Mouse (Mus musculus) embryonic facial prominence, embryonic 12.5 days (tissue): ENCODE data around the gene Mpz. TPM values are rescaled to one million over a fixed set of nuclear protein-coding genes. Genes with fewer than 3 reads are reported as not detected.

Experiments
- ATAC-seq: fragments of 200-750 bp; cut with Nextera tagmentation; 2 replicates; pipeline ENCODE4 v1.8.0; 2017; ENCODE audit not compliant: insufficient number of reproducible peaks, insufficient read depth, low FRiP score, low TSS enrichment
- H3K27ac ChIP-seq: fragments of 300-500 bp; sonication (generic); 2 replicates; pipeline ENCODE4 v1.5.1; 2016; ENCODE audit warnings: mild to moderate bottlenecking
- H3K27me3 ChIP-seq: fragments of 300-500 bp; sonication (generic); 2 replicates; pipeline ENCODE4 v1.6.1; 2016; ENCODE audit warnings: mild to moderate bottlenecking, moderate library complexity
- H3K36me3 ChIP-seq: fragments of 300-500 bp; sonication (generic); 2 replicates; pipeline ENCODE4 v1.6.1; 2016; ENCODE audit warnings: mild to moderate bottlenecking
- H3K4me1 ChIP-seq: fragments of 300-500 bp; sonication (generic); 2 replicates; pipeline ENCODE4 v1.6.1; 2016
- H3K4me2 ChIP-seq: fragments of 300-500 bp; sonication (generic); replicated peaks from 2 replicates; pipeline ENCODE4 v1.6.1; 2016; ENCODE audit warnings: mild to moderate bottlenecking, moderate library complexity
- H3K4me3 ChIP-seq: fragments of 300-500 bp; sonication (generic); 2 replicates; pipeline ENCODE4 v1.5.1; 2016; ENCODE audit warnings: mild to moderate bottlenecking
- H3K9ac ChIP-seq: fragments of 300-500 bp; sonication (generic); 2 replicates; pipeline ENCODE4 v1.6.1; 2016; ENCODE audit warnings: mild to moderate bottlenecking, moderate library complexity
- H3K9me3 ChIP-seq: fragments of 300-500 bp; sonication (generic); 2 replicates; pipeline ENCODE4 v1.6.1; 2016; ENCODE audit warnings: mild to moderate bottlenecking, moderate library complexity
- WGBS: fragments of 180-500 bp; shearing (Covaris S2); methylation state at CpG from one replicate; pipeline ENCODE4 v1.1.7; 2016; 5-methylcytosine and 5-hydroxymethylcytosine counted together
- polyA plus RNA-seq: library from polyadenylated mRNA; unstranded; fragments of >200 nt; fragmentation: Nextera tagmentation; extraction: Ambion mirVana; gene quantifications from 2 replicates; pipeline ENCODE4 v1.2.1, GENCODE M21; 2016

The Mpz gene
- polyA plus RNA-seq = 4.5 and 4.7 TPM in 2 replicates

GRCm38 (mm10) chr1:171149974-171150760, at the start of gene Mpz, which contains the start of gene Sdhc:
Gene Mpz (plus strand): TSS chr1:171150711.
Gene Sdhc (minus strand): TSS chr1:171150603.
- Histone ChIP-seq H3K4me3 (peak within 1 kb of the TSS; percentile 94), H3K27ac (peak within 1 kb of the TSS; percentile 80), H3K9ac (peak within 1 kb of the TSS; percentile 84), H3K4me1 (peaks cover 14% of the 10 kb centered on the region), H3K27me3 (no peaks in the 10 kb centered on the region), H3K36me3 (no peaks in the 10 kb centered on the region), H3K4me2 (peak within 1 kb of the TSS; percentile 87), H3K9me3 (no peaks in the 10 kb centered on the region)
- peak; percentile 88 for ATAC-seq
- WGBS = under 1% methylated on average over 34 of the region's 34 CpGs

GRCm38 (mm10) chr1:171101033-171101432, 49.5 kb upstream of the Mpz start:
- Histone ChIP-seq H3K4me3 (0 out of 2 replicates have a peak overlapping the region, but pooled peaks have one; percentile 3), H3K4me1 (0 out of 2 replicates have a peak, but pooled peaks cover 9% of the 10 kb centered on the region), H3K27ac (no peak overlapping the region), H3K36me3 (no peaks in the 10 kb centered on the region), H3K9ac (no peak overlapping the region), H3K4me2 (no peak overlapping the region), H3K9me3 (no peaks in the 10 kb centered on the region), H3K27me3 (no peaks in the 10 kb centered on the region)
- no peak for ATAC-seq
- 51% methylated on average over 2 of the region's 2 CpGs for WGBS

GRCm38 (mm10) chr1:171101733-171102546, 48.6 kb upstream of the Mpz start:
- H3K4me2 ChIP-seq = peak overlapping the region; percentile 54
- H3K9ac ChIP-seq = peak overlapping the region; percentile 57
- H3K9me3 ChIP-seq = no peaks in the 10 kb centered on the region
- H3K4me3 ChIP-seq = peak overlapping the region; percentile 77
- ATAC-seq = peak; percentile 80
- under 1% methylated on average over 40 of the region's 40 CpGs for WGBS
- no peaks in the 10 kb centered on the region for H3K36me3 ChIP-seq
- no peaks in the 10 kb centered on the region for H3K27me3 ChIP-seq
- H3K4me1 ChIP-seq = 0 out of 2 replicates have a peak, but pooled peaks cover 4% of the 10 kb centered on the region
- H3K27ac ChIP-seq = peak overlapping the region; percentile 76

GRCm38 (mm10) chr1:171102547-171103177, 47.8 kb upstream of the Mpz start:
- H3K27ac ChIP-seq = peak overlapping the region; percentile 76
- H3K4me3 ChIP-seq = peak overlapping the region; percentile 77
- no peaks in the 10 kb centered on the region for H3K36me3 ChIP-seq
- H3K9me3 ChIP-seq = no peaks in the 10 kb centered on the region
- peak overlapping the region; percentile 54 for H3K4me2 ChIP-seq
- 0 out of 2 replicates have a peak, but pooled peaks cover 4% of the 10 kb centered on the region for H3K4me1 ChIP-seq
- under 1% methylated on average over 35 of the region's 35 CpGs for WGBS
- H3K27me3 ChIP-seq = no peaks in the 10 kb centered on the region
- peak overlapping the region; percentile 57 for H3K9ac ChIP-seq
- ATAC-seq = peak; percentile 89

- Histone ChIP-seq H3K4me2 (peak overlapping the region; percentile 54), H3K27ac (no peak overlapping the region), H3K4me1 (0 out of 2 replicates have a peak, but pooled peaks cover 4% of the 10 kb centered on the region), H3K9me3 (no peaks in the 10 kb centered on the region), H3K9ac (no peak overlapping the region; the same call in 1 of the 2 replicates), H3K36me3 (no peaks in the 10 kb centered on the region), H3K27me3 (no peaks in the 10 kb centered on the region), H3K4me3 (peak overlapping the region; percentile 77)
- 10% methylated on average over 10 of the region's 10 CpGs for WGBS
- peak; percentile 17; the same call in 1 of the 2 replicates for ATAC-seq
Measured at GRCm38 (mm10) chr1:171103179-171103840, 47.2 kb upstream of the Mpz start.

GRCm38 (mm10) chr1:171105226-171105625, 45.3 kb upstream of the Mpz start:
- WGBS = 68% methylated on average over 6 of the region's 6 CpGs
- ATAC-seq = no peak
- no peak overlapping the region for H3K27ac ChIP-seq
- H3K9me3 ChIP-seq = no peaks in the 10 kb centered on the region
- H3K4me1 ChIP-seq = 0 out of 2 replicates have a peak, but pooled peaks cover 4% of the 10 kb centered on the region
- no peak overlapping the region for H3K4me3 ChIP-seq
- H3K36me3 ChIP-seq = no peaks in the 10 kb centered on the region
- H3K27me3 ChIP-seq = no peaks in the 10 kb centered on the region
- H3K4me2 ChIP-seq = no peak overlapping the region
- H3K9ac ChIP-seq = no peak overlapping the region

GRCm38 (mm10) chr1:171109620-171110019, 40.9 kb upstream of the Mpz start:
- Histone ChIP-seq H3K4me2 (no peak overlapping the region), H3K4me1 (peaks cover 5% of the 10 kb centered on the region; the same call in 1 of the 2 replicates), H3K4me3 (no peak overlapping the region), H3K36me3 (no peaks in the 10 kb centered on the region), H3K9me3 (no peaks in the 10 kb centered on the region), H3K27me3 (no peaks in the 10 kb centered on the region), H3K27ac (no peak overlapping the region), H3K9ac (no peak overlapping the region)
- 34% methylated on average over 9 of the region's 9 CpGs for WGBS
- ATAC-seq = no peak

- no peaks in the 10 kb centered on the region for H3K36me3 ChIP-seq
- WGBS = 8% methylated on average over 15 of the region's 15 CpGs
- H3K27ac ChIP-seq = peak overlapping the region; percentile 70
- H3K4me2 ChIP-seq = peak overlapping the region; percentile 62
- peaks cover 5% of the 10 kb centered on the region; the same call in 1 of the 2 replicates for H3K4me1 ChIP-seq
- H3K27me3 ChIP-seq = no peaks in the 10 kb centered on the region
- H3K9me3 ChIP-seq = no peaks in the 10 kb centered on the region
- peak overlapping the region; percentile 42 for H3K9ac ChIP-seq
- no peak for ATAC-seq
- peak overlapping the region; percentile 48 for H3K4me3 ChIP-seq
Measured at GRCm38 (mm10) chr1:171110659-171111019, 39.9 kb upstream of the Mpz start.

GRCm38 (mm10) chr1:171111020-171111780, 39.3 kb upstream of the Mpz start:
- peak overlapping the region; percentile 48 for H3K4me3 ChIP-seq
- H3K4me2 ChIP-seq = peak overlapping the region; percentile 62
- peaks cover 5% of the 10 kb centered on the region; the same call in 1 of the 2 replicates for H3K4me1 ChIP-seq
- no peaks in the 10 kb centered on the region for H3K36me3 ChIP-seq
- WGBS = under 1% methylated on average over 38 of the region's 38 CpGs
- no peaks in the 10 kb centered on the region for H3K9me3 ChIP-seq
- no peaks in the 10 kb centered on the region for H3K27me3 ChIP-seq
- peak overlapping the region; percentile 49 for H3K9ac ChIP-seq
- ATAC-seq = peak; percentile 86
- H3K27ac ChIP-seq = peak overlapping the region; percentile 77

GRCm38 (mm10) chr1:171111781-171112575, 38.5 kb upstream of the Mpz start:
- Histone ChIP-seq H3K27ac (peak overlapping the region; percentile 77), H3K9ac (peak overlapping the region; percentile 49), H3K4me3 (peak overlapping the region; percentile 48), H3K36me3 (no peaks in the 10 kb centered on the region), H3K4me1 (peaks cover 5% of the 10 kb centered on the region; the same call in 1 of the 2 replicates), H3K4me2 (peak overlapping the region; percentile 62), H3K9me3 (no peaks in the 10 kb centered on the region), H3K27me3 (no peaks in the 10 kb centered on the region)
- WGBS = 2% methylated on average over 15 of the region's 15 CpGs
- ATAC-seq = no peak
